In genomic region chr8:12698660-12699277, GRCm38 (mm10) we compare ENCODE assay signal across 25 mouse cellular contexts.
"Had no signal": no experiment of that assay in that cellular context is flagged by ENCODE, and none has a peak within 500 bp of the region (broad histone marks: within the 10 kb centered on the region; RNA-seq: fewer than 3 reads in every experiment).

No protein-coding gene starts in this region.

- H3K9ac ChIP-seq: heart, embryonic 12.5 days; hindbrain, embryonic 12.5 days; hindbrain, embryonic 14.5 days; limb, embryonic 12.5 days; liver, embryonic 12.5 days; liver, embryonic 14.5 days had no signal

- H3K4me1 ChIP-seq: heart, embryonic 12.5 days; hindbrain, embryonic 10.5 days; hindbrain, embryonic 12.5 days; limb, embryonic 10.5 days; limb, embryonic 12.5 days; liver, embryonic 12.5 days had no signal

- ATAC-seq: hindbrain, embryonic 16.5 days; inflammation-experienced regulatory T-cells, adult 6 months; liver, embryonic 12.5 days had no signal

- H3K36me3 ChIP-seq: heart, embryonic 10.5 days; heart, embryonic 12.5 days; hindbrain, embryonic 10.5 days; hindbrain, embryonic 12.5 days; limb, embryonic 10.5 days; limb, embryonic 12.5 days; liver, embryonic 12.5 days had no signal

- H3K27ac ChIP-seq: gastrocnemius, adult 2 months; heart, embryonic 10.5 days; hindbrain, embryonic 10.5 days; hindbrain, embryonic 12.5 days; hindbrain, embryonic 14.5 days; layer of hippocampus, adult 2 months; left cerebral cortex, adult 2 months; limb, embryonic 10.5 days; limb, embryonic 12.5 days; liver, embryonic 12.5 days; liver, embryonic 14.5 days had no signal

- H3K4me3 ChIP-seq: gastrocnemius, adult 2 months; heart, embryonic 10.5 days; heart, embryonic 12.5 days; hindbrain, embryonic 10.5 days; hindbrain, embryonic 12.5 days; layer of hippocampus, adult 2 months; left cerebral cortex, adult 2 months; limb, embryonic 10.5 days; limb, embryonic 12.5 days; liver, embryonic 12.5 days had no signal

- H3K4me2 ChIP-seq: heart, embryonic 12.5 days; hindbrain, embryonic 12.5 days; hindbrain, embryonic 14.5 days; limb, embryonic 12.5 days; liver, embryonic 12.5 days had no signal

- DNase-seq: gastrocnemius, adult 2 months; gastrocnemius, postnatal 10 days; gastrocnemius, postnatal 25 days; heart, adult 18-20 months; heart, postnatal 10 days; heart, postnatal 4 days; kidney, adult 18-20 months; kidney, adult 8-10 months; kidney, postnatal 10 days; kidney, postnatal 25 days; kidney, postnatal 4 days; liver had no signal

- H3K9me3 ChIP-seq: heart, embryonic 10.5 days; heart, embryonic 12.5 days; hindbrain, embryonic 10.5 days; hindbrain, embryonic 12.5 days; limb, embryonic 10.5 days; limb, embryonic 12.5 days; liver, embryonic 12.5 days had no signal
